Mouse (Mus musculus): ENCODE results near the gene Ank3. TPM values are rescaled to one million over a fixed set of nuclear protein-coding genes. Genes with fewer than 3 reads are reported as not detected.

Ank3 gene
- total and polyA plus RNA-seq, 3 experiments = 3.2 to 6.7 TPM; not detected in 1

- TF ChIP-seq CTCF (IDR thresholded peaks at IDR 0.05 in 2 of 3, conservative IDR thresholded peaks at IDR 0.05 in 1 of 3; ENCODE audit: control insufficient read depth in 1 of 3, insufficient read depth in 1 of 3, low read depth in 2 of 3, low read length in 3 of 3, poor library complexity in 1 of 3, severe bottlenecking in 1 of 3) (no peak), E2F4 (IDR thresholded peaks at IDR 0.05; ENCODE audit: borderline replicate concordance, low read depth, low read length) (no peak), ZMIZ1 (IDR thresholded peaks at IDR 0.05; ENCODE audit: low read depth, low read length) (no peak), MYB (IDR thresholded peaks at IDR 0.05; ENCODE audit: low read depth, low read length) (no peak), CHD1 (IDR thresholded peaks at IDR 0.05; ENCODE audit: low read depth, low read length) (no peak), ETS1 (IDR thresholded peaks at IDR 0.05; ENCODE audit: low read depth, low read length) (no peak), USF2 (IDR thresholded peaks at IDR 0.05; ENCODE audit: borderline replicate concordance in 1 of 2, insufficient read depth in 1 of 2, low read depth in 1 of 2, low read length in 2 of 2) (no peak), POLR2AphosphoS2 (IDR thresholded peaks at IDR 0.05; ENCODE audit: low read length) (no peak), TCF12 (IDR thresholded peaks at IDR 0.05; ENCODE audit: low read depth, low read length) (no peak), RAD21 (IDR thresholded peaks at IDR 0.05; ENCODE audit: low read depth, low read length) (no peak), MEF2A (IDR thresholded peaks at IDR 0.05; ENCODE audit: extremely low read depth, insufficient replicate concordance, low read depth, low read length, poor library complexity, severe bottlenecking) (no peak), RCOR1 (IDR thresholded peaks at IDR 0.05; ENCODE audit: low read depth, low read length) (no peak), JUND (IDR thresholded peaks at IDR 0.05; ENCODE audit: low read depth, low read length) (no peak), UBTF (IDR thresholded peaks at IDR 0.05; ENCODE audit: borderline replicate concordance, insufficient read depth, low read depth, low read length) (no peak), HCFC1 (IDR thresholded peaks at IDR 0.05; ENCODE audit: low read depth, low read length) (no peak)
- no peak overlapping the region for H3K9ac ChIP-seq (ENCODE audit: control insufficient read depth, low read depth, low read length, poor library complexity, severe bottlenecking)
- H3K27me3 ChIP-seq (ENCODE audit: control insufficient read depth in 1 of 2, insufficient read depth in 2 of 2, low read length in 2 of 2) = no peaks in the 10 kb centered on the region
- no peaks in the 10 kb centered on the region for H3K9me3 ChIP-seq (replicated peaks; ENCODE audit: insufficient read depth, low read length)
- no peak for DNase-seq (ENCODE audit: low read depth, low spot score)
- H3K27ac ChIP-seq (ENCODE audit: control insufficient read depth, low read depth, low read length) = no peak overlapping the region
- no peaks in the 10 kb centered on the region for H3K4me1 ChIP-seq (ENCODE audit: control insufficient read depth in 1 of 2, insufficient read depth in 2 of 2, low read length in 2 of 2)
- H3K79me2 ChIP-seq (ENCODE audit: control insufficient read depth, insufficient read depth, low read length, poor library complexity) = no peaks in the 10 kb centered on the region
- no peaks in the 10 kb centered on the region for H3K36me3 ChIP-seq (ENCODE audit: control insufficient read depth in 1 of 2, insufficient read depth in 2 of 2, low read length in 2 of 2)
- H3K4me3 ChIP-seq (ENCODE audit: control insufficient read depth in 1 of 2, insufficient read depth in 1 of 2, low read depth in 2 of 2, low read length in 2 of 2) = no peak overlapping the region
These were observed 195.9 kb downstream of the Ank3 start for GRCm38 (mm10) chr10:69594186-69595131.

GRCm38 (mm10) chr10:69595487-69595886, 196.9 kb downstream of the Ank3 start:
- DNase-seq (ENCODE audit: low read depth, low spot score) = no peak
- no peaks in the 10 kb centered on the region for H3K9me3 ChIP-seq (replicated peaks; ENCODE audit: insufficient read depth, low read length)
- no peak for TF ChIP-seq TBP (IDR thresholded peaks at IDR 0.05; ENCODE audit: low read depth, low read length)
- no peak for TF ChIP-seq NRF1 (IDR thresholded peaks at IDR 0.05; ENCODE audit: insufficient read depth, low read depth, low read length, poor library complexity, severe bottlenecking)
- TF ChIP-seq EP300 (IDR thresholded peaks at IDR 0.05; ENCODE audit: low read depth in 1 of 2, low read length in 2 of 2) = no peak
- no peak for TF ChIP-seq POLR2AphosphoS5 (IDR thresholded peaks at IDR 0.05; ENCODE audit: borderline replicate concordance, low read depth, low read length)
- no peak for TF ChIP-seq RCOR1 (IDR thresholded peaks at IDR 0.05; ENCODE audit: low read depth, low read length)
- TF ChIP-seq SIN3A (IDR thresholded peaks at IDR 0.05; ENCODE audit: low read length) = no peak
- TF ChIP-seq CTCF (IDR thresholded peaks at IDR 0.05 in 2 of 3, conservative IDR thresholded peaks at IDR 0.05 in 1 of 3; ENCODE audit: control insufficient read depth in 1 of 3, insufficient read depth in 1 of 3, low read depth in 2 of 3, low read length in 3 of 3, poor library complexity in 1 of 3, severe bottlenecking in 1 of 3) = no peak
- TF ChIP-seq UBTF (IDR thresholded peaks at IDR 0.05; ENCODE audit: borderline replicate concordance, insufficient read depth, low read depth, low read length) = no peak
- TF ChIP-seq USF1 (IDR thresholded peaks at IDR 0.05; ENCODE audit: low read depth, low read length) = no peak
- TF ChIP-seq MAX (IDR thresholded peaks at IDR 0.05; ENCODE audit: low read length) = no peak
- no peak for TF ChIP-seq JUND (IDR thresholded peaks at IDR 0.05; ENCODE audit: low read depth, low read length)
- TF ChIP-seq MXI1 (IDR thresholded peaks at IDR 0.05; ENCODE audit: low read depth, low read length) = no peak

More at GRCm38 (mm10) chr10:69595487-69595886, 196.9 kb downstream of the Ank3 start:
- Histone ChIP-seq H3K9ac (ENCODE audit: control insufficient read depth, low read depth, low read length, poor library complexity, severe bottlenecking) (no peak overlapping the region), H3K36me3 (ENCODE audit: control insufficient read depth in 1 of 2, insufficient read depth in 2 of 2, low read length in 2 of 2) (no peaks in the 10 kb centered on the region), H3K79me2 (ENCODE audit: control insufficient read depth, insufficient read depth, low read length, poor library complexity) (no peaks in the 10 kb centered on the region), H3K27me3 (ENCODE audit: control insufficient read depth in 1 of 2, insufficient read depth in 2 of 2, low read length in 2 of 2) (no peaks in the 10 kb centered on the region), H3K4me3 (ENCODE audit: control insufficient read depth in 1 of 2, insufficient read depth in 1 of 2, low read depth in 2 of 2, low read length in 2 of 2) (no peak overlapping the region), H3K4me1 (ENCODE audit: control insufficient read depth in 1 of 2, insufficient read depth in 2 of 2, low read length in 2 of 2) (no peaks in the 10 kb centered on the region), H3K27ac (ENCODE audit: control insufficient read depth, low read depth, low read length) (no peak overlapping the region)

Data from MEL (cell line).